Mouse (Mus musculus): Measurements from ENCODE around the gene Hspa1l.

Hspa1l gene

DNA sequence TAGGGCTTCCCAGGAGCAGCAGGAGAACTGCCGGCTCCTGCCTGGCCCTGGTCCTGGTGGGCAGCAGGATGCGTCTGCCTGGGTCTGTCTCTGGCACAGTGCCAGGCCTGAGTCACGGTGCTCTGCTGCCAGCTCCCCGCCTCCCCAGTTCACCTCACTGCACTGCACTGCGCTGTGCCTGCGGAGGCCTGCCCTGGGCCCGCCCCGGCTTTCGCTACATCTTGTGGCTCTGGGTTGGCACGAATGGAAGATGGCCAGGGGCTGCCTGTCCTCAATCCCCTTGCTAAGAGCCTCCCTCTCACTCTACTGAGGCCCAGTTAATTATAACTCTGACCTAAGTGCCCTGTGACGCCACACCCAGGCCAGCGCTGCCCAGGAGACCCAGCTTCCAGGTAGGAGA is 43.9 kb downstream of the Hspa1l start, which contains the start of gene Vwa7:
TSS of gene Vwa7 (plus strand) at position 204 of the 400 bp plus-strand sequence.
- TF ChIP-seq POU5F1 (IDR thresholded peaks at IDR 0.05; ENCODE audit: borderline replicate concordance, low read length) (no peak), NANOG (IDR thresholded peaks at IDR 0.05; ENCODE audit: borderline replicate concordance, low read length) (no peak), CTCF (conservative IDR thresholded peaks at IDR 0.05; ENCODE audit: low read length) (no peak)
- peaks cover 94% of the 10 kb centered on the region for H3K4me1 ChIP-seq (replicated peaks; ENCODE audit: low read depth, low read length)
- 0 out of 2 replicates have a peak, but pooled peaks cover 5% of the 10 kb centered on the region for H3K27me3 ChIP-seq (ENCODE audit: insufficient read depth, low read length)
- H3K36me3 ChIP-seq (ENCODE audit: insufficient read depth, low read length) = peaks cover 65% of the 10 kb centered on the region
- peak within 1 kb of the TSS; percentile 61 for H3K4me3 ChIP-seq (replicated peaks; ENCODE audit: low read length)
- no peaks in the 10 kb centered on the region for H3K9me3 ChIP-seq (ENCODE audit: low read length)

DNA sequence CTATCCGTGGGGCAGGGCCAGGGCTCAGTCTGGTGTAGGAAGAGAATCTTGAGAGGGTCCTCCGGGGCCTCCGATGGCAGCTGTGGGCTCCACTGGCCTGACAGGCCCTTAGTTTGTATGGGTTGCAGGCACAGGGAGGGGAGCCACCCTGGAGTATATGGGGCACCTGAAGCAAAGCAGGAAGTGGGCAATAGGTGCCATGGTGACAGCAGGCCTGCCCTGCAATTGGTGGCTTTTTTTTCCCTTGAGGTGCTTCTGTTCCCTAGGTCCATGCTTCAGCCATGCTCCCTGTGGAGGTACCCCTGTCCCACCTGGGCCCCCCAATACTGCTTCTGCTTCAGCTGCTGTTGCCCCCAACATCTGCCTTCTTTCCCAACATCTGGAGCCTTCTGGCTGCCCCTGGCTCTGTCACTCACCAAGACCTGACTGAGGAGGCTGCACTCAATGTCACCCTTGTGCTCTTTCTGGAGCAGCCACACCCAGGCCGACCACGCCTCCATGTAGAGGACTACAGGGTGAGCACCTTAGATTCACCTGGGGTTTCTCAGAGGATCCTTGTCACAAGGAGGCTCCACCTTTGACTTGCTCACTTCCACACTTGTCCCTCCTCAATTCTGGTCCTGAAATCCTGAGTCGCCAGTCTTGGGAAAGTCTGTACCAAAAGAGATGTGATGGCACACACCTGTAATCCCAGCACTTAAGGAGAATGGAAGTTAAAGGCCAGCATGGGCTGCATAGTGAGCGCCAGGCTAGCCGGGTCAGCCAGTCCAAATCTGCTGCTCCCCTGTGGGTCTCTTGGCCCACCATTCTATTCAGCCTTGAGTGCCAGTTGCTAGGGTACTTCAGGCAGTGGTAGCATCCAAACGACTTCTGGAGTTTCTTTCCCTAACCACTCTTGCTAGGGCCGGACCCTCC is 44.5 kb downstream of the Hspa1l start:
- H3K4me3 ChIP-seq (replicated peaks; ENCODE audit: low read length) = peak overlapping the region; percentile 23; the same call in 1 of the 2 replicates
- TF ChIP-seq POU5F1 (IDR thresholded peaks at IDR 0.05; ENCODE audit: borderline replicate concordance, low read length) (no peak), NANOG (IDR thresholded peaks at IDR 0.05; ENCODE audit: borderline replicate concordance, low read length) (no peak), CTCF (conservative IDR thresholded peaks at IDR 0.05; ENCODE audit: low read length) (no peak)
- H3K36me3 ChIP-seq (ENCODE audit: insufficient read depth, low read length) = peaks cover 59% of the 10 kb centered on the region
- 0 out of 2 replicates have a peak, but pooled peaks cover 5% of the 10 kb centered on the region for H3K27me3 ChIP-seq (ENCODE audit: insufficient read depth, low read length)
- no peaks in the 10 kb centered on the region for H3K9me3 ChIP-seq (ENCODE audit: low read length)
- H3K4me1 ChIP-seq (replicated peaks; ENCODE audit: low read depth, low read length) = peaks cover 94% of the 10 kb centered on the region

DNA sequence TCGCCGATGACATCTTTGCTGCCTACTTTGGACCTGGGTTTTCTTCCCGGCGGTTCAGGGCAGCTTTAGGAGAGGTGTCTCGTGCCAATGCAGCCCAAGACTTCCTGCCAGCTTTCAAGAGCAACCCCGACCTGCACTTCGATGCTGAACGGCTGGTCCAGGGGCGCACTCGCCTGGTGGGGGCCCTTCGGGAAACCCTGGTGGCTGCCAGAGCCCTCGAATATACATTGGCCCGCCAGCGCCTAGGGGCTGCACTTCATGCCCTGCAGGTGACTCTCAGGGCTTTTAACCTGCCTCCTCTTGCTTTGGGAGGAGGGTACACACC is 45.2 kb downstream of the Hspa1l start:
- no peak overlapping the region for H3K4me3 ChIP-seq (replicated peaks; ENCODE audit: low read length)
- H3K9me3 ChIP-seq (ENCODE audit: low read length) = no peaks in the 10 kb centered on the region
- TF ChIP-seq CTCF (conservative IDR thresholded peaks at IDR 0.05; ENCODE audit: low read length) (no peak), POU5F1 (IDR thresholded peaks at IDR 0.05; ENCODE audit: borderline replicate concordance, low read length) (no peak), NANOG (IDR thresholded peaks at IDR 0.05; ENCODE audit: borderline replicate concordance, low read length) (no peak)

DNA sequence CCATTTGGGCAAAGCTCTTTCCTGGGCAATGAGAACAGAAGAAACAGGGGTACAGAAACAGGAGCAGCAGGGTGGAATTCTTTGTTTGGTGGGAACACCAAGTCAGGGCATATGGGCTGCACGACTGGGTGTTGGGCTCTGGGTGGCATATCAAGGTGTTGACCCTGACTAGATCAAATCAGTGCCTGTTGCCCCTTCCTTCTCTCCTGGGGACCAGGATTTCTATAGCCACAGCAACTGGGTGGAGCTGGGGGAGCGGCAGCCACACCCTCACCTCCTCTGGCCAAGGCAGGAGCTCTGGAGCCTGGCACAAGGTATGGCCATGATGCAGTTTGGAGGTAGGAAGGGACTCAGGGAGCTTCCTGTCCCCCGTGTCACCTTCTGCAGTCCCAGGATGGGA is 45.7 kb downstream of the Hspa1l start:
- H3K27me3 ChIP-seq (ENCODE audit: insufficient read depth, low read length) = 0 out of 2 replicates have a peak, but pooled peaks cover 6% of the 10 kb centered on the region
- TF ChIP-seq POU5F1 (IDR thresholded peaks at IDR 0.05; ENCODE audit: borderline replicate concordance, low read length) = no peak
- no peak for TF ChIP-seq NANOG (IDR thresholded peaks at IDR 0.05; ENCODE audit: borderline replicate concordance, low read length)
- TF ChIP-seq CTCF (conservative IDR thresholded peaks at IDR 0.05; ENCODE audit: low read length) = no peak
- H3K9me3 ChIP-seq (ENCODE audit: low read length) = no peaks in the 10 kb centered on the region
- H3K36me3 ChIP-seq (ENCODE audit: insufficient read depth, low read length) = peaks cover 47% of the 10 kb centered on the region
- no peak overlapping the region for H3K4me3 ChIP-seq (replicated peaks; ENCODE audit: low read length)
- peaks cover 91% of the 10 kb centered on the region for H3K4me1 ChIP-seq (replicated peaks; ENCODE audit: low read depth, low read length)

More for the DNA sequence above, 45.2 kb downstream of the Hspa1l start:
- Histone ChIP-seq H3K36me3 (ENCODE audit: insufficient read depth, low read length) (peaks cover 52% of the 10 kb centered on the region), H3K4me1 (replicated peaks; ENCODE audit: low read depth, low read length) (peaks cover 94% of the 10 kb centered on the region), H3K27me3 (ENCODE audit: insufficient read depth, low read length) (0 out of 2 replicates have a peak, but pooled peaks cover 5% of the 10 kb centered on the region)

DNA sequence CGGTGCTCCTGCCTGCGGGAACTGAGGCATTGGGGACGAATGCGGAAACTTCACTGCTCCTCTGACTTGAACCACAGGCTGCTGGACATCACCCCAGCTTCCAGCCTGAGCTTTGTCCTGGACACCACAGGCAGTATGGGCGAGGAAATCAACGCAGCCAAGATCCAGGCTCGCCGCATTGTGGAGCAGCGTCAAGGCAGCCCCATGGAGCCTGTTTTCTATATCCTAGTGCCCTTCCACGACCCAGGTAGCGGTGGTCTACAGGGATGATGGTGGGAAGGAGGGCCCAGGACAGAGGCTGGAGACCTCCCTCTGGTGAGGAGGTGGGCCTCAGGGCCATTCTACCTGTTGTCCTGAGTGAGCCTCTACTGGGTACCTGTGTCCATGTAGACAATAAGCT is 47.4 kb downstream of the Hspa1l start:
- Histone ChIP-seq H3K4me1 (replicated peaks; ENCODE audit: low read depth, low read length) (peaks cover 80% of the 10 kb centered on the region), H3K4me3 (replicated peaks; ENCODE audit: low read length) (peak overlapping the region; percentile 13; the same call in 1 of the 2 replicates), H3K36me3 (ENCODE audit: insufficient read depth, low read length) (peaks cover 30% of the 10 kb centered on the region), H3K9me3 (ENCODE audit: low read length) (no peaks in the 10 kb centered on the region), H3K27me3 (ENCODE audit: insufficient read depth, low read length) (peaks cover 19% of the 10 kb centered on the region)
- no peak for TF ChIP-seq NANOG (IDR thresholded peaks at IDR 0.05; ENCODE audit: borderline replicate concordance, low read length)
- TF ChIP-seq POU5F1 (IDR thresholded peaks at IDR 0.05; ENCODE audit: borderline replicate concordance, low read length) = no peak
- TF ChIP-seq CTCF (conservative IDR thresholded peaks at IDR 0.05; ENCODE audit: low read length) = no peak

DNA sequence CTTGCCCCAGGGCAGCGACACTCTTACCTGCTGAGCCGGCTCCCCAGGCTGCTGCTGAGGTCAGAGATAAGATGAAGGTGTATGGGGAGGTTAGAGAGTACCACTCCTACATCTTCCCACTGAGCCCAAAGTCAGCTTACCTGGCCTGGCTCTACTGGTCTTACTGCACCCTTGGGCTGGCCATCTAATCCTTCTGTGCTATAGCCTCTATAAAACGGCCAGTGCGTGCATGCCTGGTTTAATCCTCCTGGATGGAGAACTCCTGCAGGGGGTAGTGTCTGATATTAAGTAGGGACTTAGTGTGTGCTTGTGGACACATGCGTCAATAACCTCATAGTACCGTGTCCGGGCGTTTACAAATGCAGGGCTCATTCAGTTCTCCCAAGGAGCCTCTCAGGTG is 48.0 kb downstream of the Hspa1l start:
- peaks cover 24% of the 10 kb centered on the region for H3K36me3 ChIP-seq (ENCODE audit: insufficient read depth, low read length)
- TF ChIP-seq NANOG (IDR thresholded peaks at IDR 0.05; ENCODE audit: borderline replicate concordance, low read length) (no peak), CTCF (conservative IDR thresholded peaks at IDR 0.05; ENCODE audit: low read length) (no peak), POU5F1 (IDR thresholded peaks at IDR 0.05; ENCODE audit: borderline replicate concordance, low read length) (no peak)
- H3K4me1 ChIP-seq (replicated peaks; ENCODE audit: low read depth, low read length) = peaks cover 77% of the 10 kb centered on the region
- H3K9me3 ChIP-seq (ENCODE audit: low read length) = no peaks in the 10 kb centered on the region
- peaks cover 19% of the 10 kb centered on the region for H3K27me3 ChIP-seq (ENCODE audit: insufficient read depth, low read length)
- H3K4me3 ChIP-seq (replicated peaks; ENCODE audit: low read length) = no peak overlapping the region

DNA sequence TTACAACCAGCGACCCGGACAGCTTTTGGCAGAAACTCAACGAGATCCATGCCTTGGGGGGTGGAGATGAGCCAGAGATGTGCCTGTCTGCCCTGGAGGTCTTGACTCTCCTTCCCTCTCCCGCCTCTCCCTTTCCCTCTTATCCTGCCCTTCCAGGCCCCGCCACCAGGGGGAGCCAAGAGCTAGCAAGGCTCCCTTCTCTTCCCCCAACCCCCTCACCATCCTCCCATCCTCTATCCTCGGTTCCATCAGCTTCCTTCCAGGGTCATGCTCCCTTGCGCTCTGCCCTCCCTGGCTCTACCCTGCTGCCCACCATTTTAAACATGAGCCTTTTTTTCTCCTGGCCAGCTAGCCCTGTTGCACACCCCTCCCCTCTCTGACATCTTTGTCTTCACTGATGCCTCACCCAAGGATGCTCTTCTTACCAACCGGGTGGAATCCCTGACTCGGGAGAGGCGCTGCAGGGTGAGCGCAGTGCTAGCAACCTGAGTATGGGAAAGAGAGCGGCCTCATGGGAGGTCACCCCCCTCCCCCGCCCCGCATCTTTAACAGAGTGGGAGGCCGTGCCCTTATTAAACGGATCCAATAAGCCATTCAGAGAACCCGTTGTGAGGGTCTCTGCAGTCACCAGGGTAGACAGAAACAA is 48.8 kb downstream of the Hspa1l start:
- H3K4me3 ChIP-seq (replicated peaks; ENCODE audit: low read length) = peak overlapping the region; percentile 26; the same call in 1 of the 2 replicates
- peak; percentile 93 for TF ChIP-seq CTCF (conservative IDR thresholded peaks at IDR 0.05; ENCODE audit: low read length)
- no peak for TF ChIP-seq POU5F1 (IDR thresholded peaks at IDR 0.05; ENCODE audit: borderline replicate concordance, low read length)
- TF ChIP-seq NANOG (IDR thresholded peaks at IDR 0.05; ENCODE audit: borderline replicate concordance, low read length) = no peak
- peaks cover 16% of the 10 kb centered on the region for H3K36me3 ChIP-seq (ENCODE audit: insufficient read depth, low read length)
- no peaks in the 10 kb centered on the region for H3K9me3 ChIP-seq (ENCODE audit: low read length)
- peaks cover 22% of the 10 kb centered on the region for H3K27me3 ChIP-seq (ENCODE audit: insufficient read depth, low read length)
- peaks cover 77% of the 10 kb centered on the region for H3K4me1 ChIP-seq (replicated peaks; ENCODE audit: low read depth, low read length)

DNA sequence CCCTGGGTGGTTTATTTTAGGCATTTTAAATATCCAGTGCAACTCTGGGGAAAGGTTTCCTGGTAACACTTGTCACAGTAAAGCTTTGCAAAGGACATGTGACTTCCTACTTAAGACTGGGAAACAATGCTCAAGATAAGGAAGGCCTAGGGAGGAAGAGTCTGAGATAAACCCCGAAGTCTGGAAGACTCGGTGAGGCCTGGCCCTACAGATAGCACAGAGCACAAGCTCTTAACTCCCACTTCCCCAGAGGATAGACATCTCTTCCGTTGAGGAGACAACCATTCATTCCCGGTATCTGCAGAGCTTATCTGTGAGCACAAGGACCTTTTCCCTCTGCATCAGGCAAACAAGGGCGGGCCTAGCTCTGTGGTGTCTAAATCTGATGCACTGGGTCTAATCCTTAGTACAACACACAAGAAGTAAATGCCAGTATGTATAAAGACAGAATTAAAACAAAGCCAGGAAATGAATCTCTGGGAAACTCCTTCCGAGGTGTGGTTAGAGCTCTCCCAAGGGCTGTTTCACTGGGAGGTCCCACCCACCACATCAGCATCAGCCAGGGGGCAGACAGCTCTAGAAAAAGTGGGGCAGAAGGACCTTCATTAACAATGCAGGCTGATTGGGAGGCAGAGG is 49.5 kb downstream of the Hspa1l start:
- no peaks in the 10 kb centered on the region for H3K9me3 ChIP-seq (ENCODE audit: low read length)
- peaks cover 9% of the 10 kb centered on the region for H3K36me3 ChIP-seq (ENCODE audit: insufficient read depth, low read length)
- peaks cover 75% of the 10 kb centered on the region for H3K4me1 ChIP-seq (replicated peaks; ENCODE audit: low read depth, low read length)
- TF ChIP-seq NANOG (IDR thresholded peaks at IDR 0.05; ENCODE audit: borderline replicate concordance, low read length) = no peak
- TF ChIP-seq CTCF (conservative IDR thresholded peaks at IDR 0.05; ENCODE audit: low read length) = no peak
- TF ChIP-seq POU5F1 (IDR thresholded peaks at IDR 0.05; ENCODE audit: borderline replicate concordance, low read length) = no peak
- H3K27me3 ChIP-seq (ENCODE audit: insufficient read depth, low read length) = peaks cover 22% of the 10 kb centered on the region
- peak overlapping the region; percentile 26; the same call in 1 of the 2 replicates for H3K4me3 ChIP-seq (replicated peaks; ENCODE audit: low read length)
